Mouse (Mus musculus) subcutaneous adipose tissue, adult 2 months (tissue): Measurements from ENCODE around the gene Olfr464. TPM values are rescaled to one million over a fixed set of nuclear protein-coding genes. Genes with fewer than 3 reads are reported as not detected.

Experiments
- polyA plus RNA-seq: library from polyadenylated mRNA; depleted of rRNA; stranded (reverse); fragments of >200 nt; gene quantifications from 2 replicates; pipeline ENCODE4 v1.2.3, GENCODE M21; 2012; ENCODE audit warnings: low replicate concordance; rRNA removed

Gene Olfr464
- not detected in 2 replicates for polyA plus RNA-seq

GRCm38 (mm10) chr11:87920966-87921365 is at the start of gene Olfr464:
Gene Olfr464, minus strand, starts transcription at chr11:87920967.

GRCm38 (mm10) chr11:87897287-87897686 is 23.5 kb downstream of the Olfr464 start, which contains the start of gene Olfr463:
Gene Olfr463, minus strand, starts transcription at chr11:87897387.

GRCm38 (mm10) chr11:87892168-87892567 is 28.6 kb downstream of the Olfr464 start, which contains the start of gene Olfr462:
Gene Olfr462, minus strand, starts transcription at chr11:87892268.

GRCm38 (mm10) chr11:87875436-87875835 is 45.3 kb downstream of the Olfr464 start, which contains the start of gene Epx:
Gene Epx, minus strand, starts transcription at chr11:87875536.

Other genes with a start within 250 kb of the Olfr464 start
- gene Supt4a, start 183.4 kb downstream of the Olfr464 start, polyA plus RNA-seq, result 88.8 and 95.3 TPM in 2 replicates
- 0.62 and 11.0 TPM in 2 replicates for gene Tspoap1, start 160.4 kb downstream of the Olfr464 start, polyA plus RNA-seq
- gene Mpo, start 127.4 kb downstream of the Olfr464 start, polyA plus RNA-seq, result 0.52 and 1.3 TPM in 2 replicates
- gene Lpo, start 92.7 kb downstream of the Olfr464 start, polyA plus RNA-seq, result 0.04 and 0.27 TPM in 2 replicates
- gene Mks1, start 67.8 kb downstream of the Olfr464 start, polyA plus RNA-seq, result 12.7 and 22.3 TPM in 2 replicates
- gene Epx, start 45.4 kb downstream of the Olfr464 start, polyA plus RNA-seq, result 0.36 TPM in 1 of 2 replicates, not detected in the other
- gene Olfr462, start 28.7 kb downstream of the Olfr464 start, polyA plus RNA-seq, result not detected in 2 replicates
- gene Olfr463, start 23.6 kb downstream of the Olfr464 start, polyA plus RNA-seq, result not detected in 2 replicates
- 99.5 and 124 TPM in 2 replicates for gene Dynll2, start 66.6 kb upstream of the Olfr464 start, polyA plus RNA-seq
- gene Srsf1, start 126.4 kb upstream of the Olfr464 start, polyA plus RNA-seq, result 76.9 and 142 TPM in 2 replicates
- gene Vezf1, start 147.3 kb upstream of the Olfr464 start, polyA plus RNA-seq, result 18.1 and 30.4 TPM in 2 replicates
- 46.1 and 52.8 TPM in 2 replicates for gene Cuedc1, start 177.1 kb upstream of the Olfr464 start, polyA plus RNA-seq